Mouse (Mus musculus) forebrain, embryonic 11.5 days (tissue): ENCODE measurements around the gene Fam13a. TPM values are rescaled to one million over a fixed set of nuclear protein-coding genes. Genes with fewer than 3 reads are reported as not detected.

Source experiments
- ATAC-seq: fragments of 200-750 bp; cut with Nextera tagmentation; replicated peaks from 2 replicates; pipeline ENCODE4 v1.8.0; 2017; ENCODE audit warnings: moderate TSS enrichment; ENCODE audit not compliant: low FRiP score
- DNase-seq: peaks from one replicate; pipeline ENCODE4 v3.0.0-alpha.2; 2017; ENCODE audit warnings: low spot score
- H3K27ac ChIP-seq: fragments of 300-500 bp; sonication (generic); 2 replicates; pipeline ENCODE4 v1.5.1; 2014; ENCODE audit warnings: low read depth, low read length
- H3K27me3 ChIP-seq: fragments of 300-500 bp; sonication (generic); 2 replicates; pipeline ENCODE4 v1.6.1; 2014; ENCODE audit warnings: mild to moderate bottlenecking, low read length, mixed read lengths; ENCODE audit not compliant: control insufficient read depth, insufficient read depth
- H3K36me3 ChIP-seq: fragments of 300-500 bp; sonication (generic); 2 replicates; pipeline ENCODE4 v1.6.1; 2014; ENCODE audit warnings: mild to moderate bottlenecking, low read length, moderate library complexity, mixed read lengths; ENCODE audit not compliant: control insufficient read depth, insufficient read depth
- H3K4me1 ChIP-seq: fragments of 300-500 bp; sonication (generic); replicated peaks from 2 replicates; pipeline ENCODE4 v1.6.1; 2014; ENCODE audit warnings: low read length, mixed read lengths; ENCODE audit not compliant: control insufficient read depth, insufficient read depth
- H3K4me2 ChIP-seq: fragments of 300-500 bp; sonication (generic); 2 replicates; pipeline ENCODE4 v1.6.1; 2014; ENCODE audit warnings: low read depth, mild to moderate bottlenecking, low read length, moderate library complexity, mixed read lengths; ENCODE audit not compliant: severe bottlenecking
- H3K4me3 ChIP-seq: fragments of 300-500 bp; sonication (generic); 2 replicates; pipeline ENCODE4 v1.5.1; 2014; ENCODE audit warnings: low read depth, low read length
- H3K9ac ChIP-seq: fragments of 300-500 bp; sonication (generic); 2 replicates; pipeline ENCODE4 v1.6.1; 2014; ENCODE audit warnings: low read length
- H3K9me3 ChIP-seq: fragments of 300-500 bp; sonication (generic); 2 replicates; pipeline ENCODE4 v1.6.1; 2016; ENCODE audit warnings: low read length, mixed read lengths; ENCODE audit not compliant: control insufficient read depth
- WGBS: fragments of 180-500 bp; shearing (Covaris S2); extraction: QIAGEN DNeasy Blood & Tissue Kit; methylation state at CpG from one replicate; pipeline ENCODE4 v1.1.7; 2014; 5-methylcytosine and 5-hydroxymethylcytosine counted together
- polyA plus RNA-seq: library from polyadenylated mRNA; unstranded; fragments of >200 nt; fragmentation: Nextera tagmentation; extraction: Ambion mirVana; gene quantifications from 2 replicates; pipeline ENCODE4 v1.2.1, GENCODE M21; 2014

Fam13a gene
- 3.7 and 3.9 TPM in 2 replicates for polyA plus RNA-seq

DNA sequence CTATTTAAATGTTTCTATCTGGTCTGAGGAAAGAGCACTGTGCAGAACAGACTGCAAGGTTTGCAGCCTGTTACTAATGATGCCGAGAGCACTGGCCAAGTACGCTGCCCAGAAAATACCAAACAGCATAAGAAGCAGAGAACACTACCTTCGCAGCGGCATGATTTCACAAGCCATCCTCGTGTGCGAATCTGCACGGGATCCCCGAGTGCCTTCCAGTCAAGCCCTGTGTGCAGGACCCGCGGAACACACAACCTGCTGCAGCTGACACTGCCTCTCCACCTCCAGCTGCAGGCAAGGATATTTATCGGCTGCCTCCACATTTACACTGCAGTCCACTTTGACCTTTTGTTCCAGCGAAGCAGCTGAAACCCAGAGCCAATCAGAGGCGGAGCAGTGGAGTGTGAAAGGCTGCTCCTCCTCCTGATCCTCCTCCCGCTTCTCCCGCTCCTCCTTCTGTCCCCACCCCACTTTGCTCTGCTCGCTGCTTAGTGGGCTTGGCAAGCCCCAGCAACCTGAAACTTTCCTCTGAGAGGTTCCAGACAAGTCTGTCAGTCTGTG is at the start of gene Fam13a:
Fam13a (minus strand) TSS at position 386 of the 561 bp plus-strand sequence.
- WGBS: under 1% methylated on average over 16 of the region's 16 CpGs
- Histone ChIP-seq H3K27ac (no peak within 1 kb of the TSS), H3K9ac (peak within 1 kb of the TSS; percentile 53), H3K9me3 (no peaks in the 10 kb centered on the region), H3K36me3 (no peaks in the 10 kb centered on the region), H3K27me3 (no peaks in the 10 kb centered on the region), H3K4me1 (no peaks in the 10 kb centered on the region), H3K4me2 (peak within 1 kb of the TSS; percentile 58), H3K4me3 (peak within 1 kb of the TSS; percentile 43)
- peak; percentile 84 for DNase-seq
- peak; percentile 99 for ATAC-seq

DNA sequence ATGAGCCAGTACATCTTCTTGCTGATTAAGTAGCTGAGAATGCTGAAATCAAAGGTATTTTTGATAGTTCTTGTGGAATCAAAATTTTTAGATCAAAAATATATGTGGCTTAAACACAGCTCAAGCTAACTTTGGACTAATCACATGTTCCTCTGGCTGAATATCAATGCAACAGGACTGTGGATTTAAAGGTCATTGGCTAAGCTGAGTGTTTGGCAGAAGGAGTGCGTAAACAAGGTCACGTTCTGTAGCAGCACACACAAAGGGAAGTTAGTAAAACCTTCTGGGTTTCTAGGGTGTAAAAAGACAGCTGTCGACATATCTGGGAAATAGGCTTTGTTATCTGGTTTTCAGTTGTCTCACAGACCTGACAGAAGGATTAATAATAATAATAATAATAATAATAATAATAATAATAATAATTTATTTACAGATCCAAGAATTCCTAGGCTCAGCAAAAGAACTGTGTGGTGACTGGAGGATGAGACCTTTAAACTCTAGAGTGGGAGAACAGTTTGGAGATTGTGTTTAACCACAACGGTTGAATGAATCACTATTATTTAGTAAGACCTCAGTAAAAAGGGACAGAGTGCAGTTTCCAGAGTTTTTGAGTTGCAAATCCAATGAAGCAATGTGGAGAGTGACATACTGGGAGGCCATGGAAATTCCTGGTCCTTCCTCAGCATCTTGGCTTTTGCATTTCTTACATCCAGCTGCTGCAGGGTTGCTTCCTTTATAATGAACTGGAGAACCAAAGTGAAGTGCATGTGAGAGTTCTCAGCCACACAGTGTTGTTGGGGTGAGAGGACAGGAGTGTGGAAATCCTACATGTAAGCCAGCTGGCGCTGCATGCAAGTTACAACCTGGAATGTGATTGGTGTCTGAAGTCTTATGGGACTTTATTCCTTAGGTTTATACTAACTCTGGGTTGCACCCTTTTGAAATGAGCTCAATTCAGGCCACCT is 48.0 kb upstream of the Fam13a start:
- no peaks in the 10 kb centered on the region for H3K27me3 ChIP-seq
- no peak overlapping the region for H3K4me3 ChIP-seq
- no peaks in the 10 kb centered on the region for H3K4me1 ChIP-seq
- no peak for ATAC-seq
- H3K4me2 ChIP-seq: no peak overlapping the region
- no peak for DNase-seq
- H3K9ac ChIP-seq: no peak overlapping the region
- WGBS: 90% methylated on average over 5 of the region's 5 CpGs
- no peaks in the 10 kb centered on the region for H3K9me3 ChIP-seq
- H3K36me3 ChIP-seq: no peaks in the 10 kb centered on the region
- H3K27ac ChIP-seq: no peak overlapping the region

DNA sequence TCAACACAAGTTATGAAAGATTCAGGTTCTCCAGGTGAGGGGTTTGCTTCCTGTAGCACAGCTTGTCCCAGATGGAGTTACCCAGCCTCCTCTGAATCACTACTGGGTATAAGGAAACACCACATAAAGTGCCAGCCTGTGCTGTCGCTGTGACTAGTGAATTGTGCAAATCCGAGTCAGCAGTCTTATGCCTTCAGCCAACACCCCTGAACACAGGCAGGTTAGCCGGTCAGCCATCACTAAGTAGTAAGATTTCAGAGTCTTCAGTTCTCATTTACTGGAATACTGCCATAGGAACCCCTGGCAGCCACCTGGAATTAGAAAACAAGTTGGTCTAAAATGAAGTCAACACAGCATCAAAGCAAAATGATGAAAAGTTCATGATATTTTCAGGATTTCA is 47.3 kb upstream of the Fam13a start:
- no peaks in the 10 kb centered on the region for H3K27me3 ChIP-seq
- no peak overlapping the region for H3K4me2 ChIP-seq
- H3K4me3 ChIP-seq: no peak overlapping the region
- no peaks in the 10 kb centered on the region for H3K9me3 ChIP-seq
- H3K36me3 ChIP-seq: no peaks in the 10 kb centered on the region
- no peaks in the 10 kb centered on the region for H3K4me1 ChIP-seq
- H3K27ac ChIP-seq: no peak overlapping the region
- no peak overlapping the region for H3K9ac ChIP-seq
- WGBS: 83% methylated on average over 3 of the region's 3 CpGs
- ATAC-seq (no peak), DNase-seq (no peak)

DNA sequence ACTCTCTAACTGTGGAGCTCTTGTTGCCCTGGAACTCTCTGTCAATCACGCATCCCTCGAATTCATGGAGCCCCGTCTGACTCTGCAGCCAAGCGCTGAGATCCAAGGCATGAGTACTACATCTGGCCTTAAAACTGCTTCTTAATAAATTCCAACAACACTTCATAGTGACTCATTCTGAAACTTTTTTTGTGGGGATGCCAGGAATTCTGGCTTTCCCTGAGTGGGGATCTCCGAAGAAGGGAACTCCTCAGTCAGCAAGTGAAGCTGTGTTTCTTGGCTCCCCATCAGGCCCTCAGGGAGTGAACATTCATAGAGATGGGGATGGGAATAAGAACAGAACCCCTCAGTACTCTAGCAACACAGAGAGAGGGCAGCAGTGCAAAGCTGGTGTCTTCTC is 43.8 kb upstream of the Fam13a start:
- H3K27ac ChIP-seq: no peak overlapping the region
- WGBS: 93% methylated on average over 5 of the region's 5 CpGs
- H3K4me2 ChIP-seq: no peak overlapping the region
- H3K36me3 ChIP-seq: no peaks in the 10 kb centered on the region
- H3K4me1 ChIP-seq: no peaks in the 10 kb centered on the region
- H3K4me3 ChIP-seq: no peak overlapping the region
- DNase-seq: no peak
- H3K27me3 ChIP-seq: no peaks in the 10 kb centered on the region
- no peak for ATAC-seq
- no peak overlapping the region for H3K9ac ChIP-seq
- no peaks in the 10 kb centered on the region for H3K9me3 ChIP-seq

DNA sequence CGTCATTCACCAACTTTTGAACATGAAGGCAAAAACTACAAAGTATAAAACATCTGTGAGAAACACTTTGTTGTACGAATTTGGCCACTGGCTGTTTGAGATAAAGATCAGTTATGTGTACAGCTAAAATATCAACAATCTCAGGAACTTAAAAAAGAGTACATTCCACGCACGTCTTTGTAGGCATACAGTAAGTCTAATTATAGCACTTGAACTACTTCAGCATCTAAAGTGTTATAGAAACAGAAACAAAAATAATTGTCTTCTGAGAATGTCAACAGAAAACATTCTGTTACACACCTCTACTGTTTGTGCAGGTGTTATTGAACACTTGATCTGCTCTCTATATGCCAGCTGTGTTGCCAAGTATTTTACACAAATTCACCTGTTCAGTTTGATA is 40.1 kb upstream of the Fam13a start:
- Histone ChIP-seq H3K4me2 (no peak overlapping the region), H3K27ac (no peak overlapping the region), H3K27me3 (no peaks in the 10 kb centered on the region), H3K9me3 (no peaks in the 10 kb centered on the region), H3K36me3 (no peaks in the 10 kb centered on the region), H3K4me1 (no peaks in the 10 kb centered on the region), H3K4me3 (no peak overlapping the region), H3K9ac (no peak overlapping the region)
- 84% methylated on average over 4 of the region's 4 CpGs for WGBS
- DNase-seq: no peak
- ATAC-seq: no peak

DNA sequence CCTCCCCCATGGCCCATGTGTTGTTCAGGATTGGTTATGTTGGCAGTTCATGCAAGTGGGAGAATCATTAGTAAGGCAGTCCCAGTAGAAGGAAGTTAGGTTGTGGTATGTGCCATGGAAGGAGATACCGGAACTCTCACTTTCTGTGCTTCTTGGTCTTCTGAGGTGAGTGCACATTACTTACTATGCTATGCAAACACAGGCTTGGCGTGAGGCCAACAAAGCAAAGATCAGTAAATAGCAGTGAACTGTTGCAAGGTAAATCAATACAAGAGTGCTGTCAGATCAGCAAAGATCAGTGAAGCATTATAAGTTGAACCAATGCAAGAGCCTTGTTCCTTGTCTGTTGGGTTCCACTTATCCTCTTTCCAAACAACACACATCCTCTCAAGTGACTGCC is 28.9 kb upstream of the Fam13a start:
- Histone ChIP-seq H3K9ac (no peak overlapping the region), H3K27me3 (no peaks in the 10 kb centered on the region), H3K27ac (no peak overlapping the region), H3K9me3 (no peaks in the 10 kb centered on the region), H3K4me1 (no peaks in the 10 kb centered on the region), H3K4me2 (no peak overlapping the region), H3K36me3 (no peaks in the 10 kb centered on the region), H3K4me3 (no peak overlapping the region)
- WGBS: 90% methylated on average over 2 of the region's 2 CpGs
- ATAC-seq (no peak), DNase-seq (no peak)

DNA sequence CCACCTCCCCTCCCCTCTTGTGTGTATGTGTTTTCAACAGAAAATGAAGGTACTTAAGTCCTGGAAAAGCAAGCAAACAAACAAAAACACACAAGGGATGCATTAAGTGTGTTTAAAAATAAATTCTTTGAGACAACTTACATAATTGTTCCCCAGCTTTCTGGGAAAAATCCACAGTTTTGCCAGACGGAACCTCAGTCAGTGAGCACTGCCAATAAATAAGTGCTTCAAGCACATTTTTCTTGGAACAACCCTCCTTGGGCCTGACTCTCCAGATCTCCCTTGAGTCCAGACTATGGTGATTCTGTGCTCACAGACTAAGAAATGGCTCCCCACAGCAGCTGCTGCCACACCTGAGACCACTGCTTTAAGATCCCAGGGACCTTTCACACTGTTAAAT is 15.4 kb upstream of the Fam13a start:
- H3K4me3 ChIP-seq: no peak overlapping the region
- H3K9ac ChIP-seq: no peak overlapping the region
- no peak for DNase-seq
- no peaks in the 10 kb centered on the region for H3K4me1 ChIP-seq
- no peaks in the 10 kb centered on the region for H3K9me3 ChIP-seq
- H3K27ac ChIP-seq: no peak overlapping the region
- ATAC-seq: no peak
- no peak overlapping the region for H3K4me2 ChIP-seq
- WGBS: 75% methylated on average over 1 of the region's 1 CpGs
- no peaks in the 10 kb centered on the region for H3K36me3 ChIP-seq
- H3K27me3 ChIP-seq: no peaks in the 10 kb centered on the region

DNA sequence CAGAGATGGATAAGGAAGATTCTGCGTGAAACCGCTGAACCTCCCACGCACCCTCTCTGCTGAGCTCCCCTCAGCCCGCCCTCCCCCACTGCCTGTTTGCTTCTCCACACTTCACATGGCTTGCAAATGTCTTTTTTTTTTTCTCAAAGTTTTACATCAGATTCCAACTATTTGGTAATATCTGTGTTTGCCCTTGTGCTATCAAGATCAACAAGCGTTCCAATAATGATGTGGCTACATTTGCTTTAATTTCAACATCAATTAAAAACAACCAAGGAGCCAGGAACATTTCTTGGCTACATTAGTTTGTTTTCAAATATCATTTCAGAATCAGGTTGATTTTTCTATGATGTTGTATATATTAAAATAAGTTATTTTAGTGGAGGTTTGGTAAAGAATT is 8.4 kb upstream of the Fam13a start:
- Histone ChIP-seq H3K9ac (no peak overlapping the region), H3K27ac (no peak overlapping the region), H3K4me2 (no peak overlapping the region), H3K9me3 (no peaks in the 10 kb centered on the region), H3K27me3 (no peaks in the 10 kb centered on the region), H3K36me3 (no peaks in the 10 kb centered on the region), H3K4me1 (no peaks in the 10 kb centered on the region), H3K4me3 (no peak overlapping the region)
- DNase-seq (no peak), ATAC-seq (no peak)
- WGBS: 93% methylated on average over 5 of the region's 5 CpGs
